Mouse (Mus musculus): ENCODE measurements at regions not wholly inside any gene's neighbourhood (a gene's known extent, or its start where the extent isn't known, plus 50 kb on each side); places are given as distances from the start of the nearest gene placed in this dataset.

DNA sequence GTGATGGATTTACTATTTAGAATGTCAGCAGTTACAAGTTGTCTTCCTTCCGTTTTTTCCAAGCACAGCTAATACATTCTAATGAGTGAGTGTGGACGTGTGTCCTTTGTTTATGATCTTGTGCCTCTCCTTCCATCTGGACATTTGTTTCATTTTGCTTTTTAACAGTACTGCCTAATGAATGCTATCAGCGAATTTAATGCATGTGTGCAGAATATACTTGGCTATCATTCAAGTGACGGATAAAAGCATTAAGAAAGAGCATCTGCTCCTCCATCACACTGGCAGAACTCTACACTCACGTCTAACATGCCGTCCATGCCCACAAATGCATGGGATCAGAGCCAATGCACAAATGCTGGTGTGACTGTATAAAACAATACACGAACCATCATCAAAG, 156.0 kb downstream of the Cox18 start:
- Histone ChIP-seq H3K36me3 (ENCODE audit: control insufficient read depth, insufficient read depth) (no peaks in the 10 kb centered on the region), H3ac (ENCODE audit: control insufficient read depth, insufficient read length) (no peak overlapping the region), H3K79me2 (ENCODE audit: control insufficient read depth, insufficient read depth) (no peaks in the 10 kb centered on the region), H3K4me2 (ENCODE audit: low read depth) (no peak overlapping the region), H3K27me3 (ENCODE audit: control insufficient read depth, insufficient read depth, insufficient read length) (no peaks in the 10 kb centered on the region), H3K4me3 (no peak overlapping the region)
- TF ChIP-seq REST (IDR thresholded peaks at IDR 0.05; ENCODE audit: insufficient read depth, insufficient read length) (no peak), E2F4 (IDR thresholded peaks at IDR 0.05; ENCODE audit: insufficient read depth) (no peak), TCF3 (IDR thresholded peaks at IDR 0.05; ENCODE audit: insufficient read length, low read depth) (no peak), CEBPB (IDR thresholded peaks at IDR 0.05; ENCODE audit: insufficient read depth, poor library complexity, severe bottlenecking) (no peak), MYOD1 (IDR thresholded peaks at IDR 0.05; ENCODE audit: control insufficient read depth in 1 of 3, insufficient read length in 2 of 3, low read depth in 2 of 3) (no peak), POLR2A (IDR thresholded peaks at IDR 0.05; ENCODE audit: insufficient read length, low read depth) (no peak), TCF12 (IDR thresholded peaks at IDR 0.05; ENCODE audit: insufficient read depth, poor library complexity, severe bottlenecking) (no peak), USF1 (IDR thresholded peaks at IDR 0.05; ENCODE audit: low read depth) (no peak), MAX (IDR thresholded peaks at IDR 0.05; ENCODE audit: low read depth) (no peak), SRF (IDR thresholded peaks at IDR 0.05; ENCODE audit: control insufficient read depth, insufficient read length, low read depth) (no peak), MYOG (IDR thresholded peaks at IDR 0.05; ENCODE audit: control insufficient read depth in 1 of 3, insufficient read depth in 1 of 3, insufficient read length in 2 of 3, low read depth in 2 of 3) (no peak)

DNA sequence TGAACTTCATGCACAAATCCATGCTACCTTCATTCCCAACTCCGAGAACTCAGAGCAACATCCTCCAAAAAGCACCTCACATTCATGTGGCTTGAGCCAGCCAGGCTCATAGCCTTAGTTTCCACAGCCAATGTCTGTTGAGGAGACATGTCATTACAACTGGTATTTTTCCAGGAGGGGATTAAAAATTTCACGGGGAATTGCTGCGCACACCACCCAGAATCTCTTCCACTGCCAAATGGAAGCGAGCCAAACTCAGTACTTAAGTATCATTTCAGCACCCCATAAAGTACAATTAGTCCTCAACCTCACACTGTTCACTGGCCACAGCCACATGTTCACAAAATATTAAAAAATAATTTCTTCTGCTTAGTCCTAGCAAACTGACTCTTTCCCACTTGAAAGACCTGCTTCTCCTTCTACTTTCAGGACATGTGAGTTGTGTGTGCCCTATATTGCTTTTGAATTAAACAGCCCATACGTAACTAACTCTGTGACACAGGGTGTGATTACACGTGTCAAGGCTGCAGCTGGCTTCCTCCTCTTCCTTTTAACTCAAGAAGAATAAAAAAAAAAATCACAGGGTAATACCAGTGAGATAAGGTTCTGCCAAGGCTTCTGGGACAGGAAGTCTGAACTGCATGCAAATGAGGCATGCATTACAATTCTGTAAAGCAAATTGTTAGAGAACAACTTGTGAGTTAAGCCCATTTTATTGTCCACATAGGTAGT, 157.8 kb downstream of the Cox18 start:
- Histone ChIP-seq H3K4me3 (no peak overlapping the region), H3ac (ENCODE audit: control insufficient read depth, insufficient read length) (no peak overlapping the region), H3K79me2 (ENCODE audit: control insufficient read depth, insufficient read depth) (no peaks in the 10 kb centered on the region), H3K27me3 (ENCODE audit: control insufficient read depth, insufficient read depth, insufficient read length) (no peaks in the 10 kb centered on the region), H3K4me2 (ENCODE audit: low read depth) (no peak overlapping the region), H3K36me3 (ENCODE audit: control insufficient read depth, insufficient read depth) (no peaks in the 10 kb centered on the region)
- no peak for TF ChIP-seq POLR2A (IDR thresholded peaks at IDR 0.05; ENCODE audit: insufficient read length, low read depth)
- no peak for TF ChIP-seq USF1 (IDR thresholded peaks at IDR 0.05; ENCODE audit: low read depth)
- no peak for TF ChIP-seq MYOD1 (IDR thresholded peaks at IDR 0.05; ENCODE audit: control insufficient read depth in 1 of 3, insufficient read length in 2 of 3, low read depth in 2 of 3)
- TF ChIP-seq MAX (IDR thresholded peaks at IDR 0.05; ENCODE audit: low read depth): no peak
- TF ChIP-seq TCF12 (IDR thresholded peaks at IDR 0.05; ENCODE audit: insufficient read depth, poor library complexity, severe bottlenecking): no peak

DNA sequence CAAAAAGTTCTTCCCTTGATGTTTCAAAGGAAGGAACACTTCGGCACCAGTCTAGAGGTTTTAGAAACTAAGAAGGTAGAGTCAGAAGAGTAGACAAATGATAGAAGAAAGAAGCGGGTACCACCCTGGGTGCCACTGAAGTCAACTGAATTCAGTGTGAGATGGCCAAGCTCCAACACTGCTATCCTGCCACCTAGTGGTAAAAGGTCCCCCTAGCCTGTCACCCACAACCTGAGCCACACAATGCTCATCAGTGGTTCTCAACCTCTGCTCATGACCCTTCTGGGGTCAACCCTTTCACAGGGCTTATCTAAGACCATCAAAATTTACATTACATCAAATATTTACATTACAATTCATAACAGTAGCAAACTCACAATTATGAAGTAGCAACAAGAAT, 168.1 kb downstream of the Cox18 start:
- H3K79me2 ChIP-seq (ENCODE audit: control insufficient read depth, insufficient read depth): no peaks in the 10 kb centered on the region
- H3ac ChIP-seq (ENCODE audit: control insufficient read depth, insufficient read length): no peak overlapping the region
- no peaks in the 10 kb centered on the region for H3K36me3 ChIP-seq (ENCODE audit: control insufficient read depth, insufficient read depth)
- H3K27me3 ChIP-seq (ENCODE audit: control insufficient read depth, insufficient read depth, insufficient read length): no peaks in the 10 kb centered on the region
- H3K4me2 ChIP-seq (ENCODE audit: low read depth): no peak overlapping the region
- no peak overlapping the region for H3K4me3 ChIP-seq
- no peak for TF ChIP-seq POLR2A (IDR thresholded peaks at IDR 0.05; ENCODE audit: insufficient read length, low read depth)
- TF ChIP-seq MYOG (IDR thresholded peaks at IDR 0.05; ENCODE audit: control insufficient read depth in 1 of 3, insufficient read depth in 1 of 3, insufficient read length in 2 of 3, low read depth in 2 of 3): no peak
- no peak for TF ChIP-seq MAX (IDR thresholded peaks at IDR 0.05; ENCODE audit: low read depth)
- TF ChIP-seq REST (IDR thresholded peaks at IDR 0.05; ENCODE audit: insufficient read depth, insufficient read length): no peak
- no peak for TF ChIP-seq E2F4 (IDR thresholded peaks at IDR 0.05; ENCODE audit: insufficient read depth)
- TF ChIP-seq USF1 (IDR thresholded peaks at IDR 0.05; ENCODE audit: low read depth): no peak
- TF ChIP-seq MYOD1 (IDR thresholded peaks at IDR 0.05; ENCODE audit: control insufficient read depth in 1 of 3, insufficient read length in 2 of 3, low read depth in 2 of 3): no peak
- no peak for TF ChIP-seq POLR2AphosphoS2 (IDR thresholded peaks at IDR 0.05; ENCODE audit: insufficient read length, low read depth)
- no peak for TF ChIP-seq SRF (IDR thresholded peaks at IDR 0.05; ENCODE audit: control insufficient read depth, insufficient read length, low read depth)
- no peak for TF ChIP-seq TCF12 (IDR thresholded peaks at IDR 0.05; ENCODE audit: insufficient read depth, poor library complexity, severe bottlenecking)
- TF ChIP-seq CEBPB (IDR thresholded peaks at IDR 0.05; ENCODE audit: insufficient read depth, poor library complexity, severe bottlenecking): no peak
- TF ChIP-seq TCF3 (IDR thresholded peaks at IDR 0.05; ENCODE audit: insufficient read length, low read depth): no peak

DNA sequence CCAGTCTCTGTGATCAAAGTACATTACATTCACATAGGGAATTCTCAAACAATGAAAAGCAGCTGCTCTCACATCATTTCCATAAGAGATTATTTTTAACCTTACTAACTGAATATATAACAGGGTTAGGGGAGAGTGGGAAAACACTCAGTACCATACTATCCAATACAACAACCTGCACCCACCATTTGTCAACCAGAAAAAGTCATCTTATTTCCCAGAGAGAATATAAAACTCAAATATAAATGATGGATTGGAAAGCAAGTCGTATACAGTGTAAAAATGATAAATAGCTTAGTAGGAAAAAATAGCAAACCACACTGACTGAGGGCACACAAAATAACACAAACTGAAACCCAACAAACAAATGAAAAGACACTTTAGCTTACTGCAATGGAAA, 169.4 kb upstream of the Adamts3 start:
- H3K4me2 ChIP-seq (ENCODE audit: low read depth): no peak overlapping the region
- TF ChIP-seq E2F4 (IDR thresholded peaks at IDR 0.05; ENCODE audit: insufficient read depth) (no peak), TCF12 (IDR thresholded peaks at IDR 0.05; ENCODE audit: insufficient read depth, poor library complexity, severe bottlenecking) (no peak), MYOD1 (IDR thresholded peaks at IDR 0.05; ENCODE audit: control insufficient read depth in 1 of 3, insufficient read length in 2 of 3, low read depth in 2 of 3) (no peak), REST (IDR thresholded peaks at IDR 0.05; ENCODE audit: insufficient read depth, insufficient read length) (no peak)
- no peaks in the 10 kb centered on the region for H3K79me2 ChIP-seq (ENCODE audit: control insufficient read depth, insufficient read depth)
- no peaks in the 10 kb centered on the region for H3K27me3 ChIP-seq (ENCODE audit: control insufficient read depth, insufficient read depth, insufficient read length)
- H3ac ChIP-seq (ENCODE audit: control insufficient read depth, insufficient read length): no peak overlapping the region
- no peaks in the 10 kb centered on the region for H3K36me3 ChIP-seq (ENCODE audit: control insufficient read depth, insufficient read depth)
- no peak overlapping the region for H3K4me3 ChIP-seq

DNA sequence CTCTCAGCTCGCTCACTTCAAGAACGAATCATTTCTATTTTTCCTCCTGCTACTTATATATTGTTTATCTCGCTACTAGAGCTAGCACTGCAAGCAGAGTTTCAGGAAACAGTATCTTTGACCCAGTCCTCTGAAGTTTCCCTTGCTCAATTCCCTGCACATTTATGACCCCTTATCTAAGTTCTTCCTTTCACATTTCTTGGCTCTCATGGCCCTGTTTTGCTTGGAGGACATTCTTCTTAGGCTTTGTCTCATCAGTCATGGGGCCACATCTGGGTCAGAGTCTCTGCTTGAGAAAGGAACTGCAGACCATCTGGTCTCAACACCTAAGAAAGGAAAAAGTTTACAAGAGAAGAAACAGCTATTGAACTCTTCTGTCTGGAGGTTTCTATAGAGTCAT, 166.7 kb upstream of the Adamts3 start:
- no peak for TF ChIP-seq POLR2A (IDR thresholded peaks at IDR 0.05; ENCODE audit: insufficient read length, low read depth)
- no peak for TF ChIP-seq TCF3 (IDR thresholded peaks at IDR 0.05; ENCODE audit: insufficient read length, low read depth)
- no peak for TF ChIP-seq REST (IDR thresholded peaks at IDR 0.05; ENCODE audit: insufficient read depth, insufficient read length)
- no peak for TF ChIP-seq SRF (IDR thresholded peaks at IDR 0.05; ENCODE audit: control insufficient read depth, insufficient read length, low read depth)
- no peak for TF ChIP-seq E2F4 (IDR thresholded peaks at IDR 0.05; ENCODE audit: insufficient read depth)
- no peak for TF ChIP-seq TCF12 (IDR thresholded peaks at IDR 0.05; ENCODE audit: insufficient read depth, poor library complexity, severe bottlenecking)
- no peak for TF ChIP-seq CEBPB (IDR thresholded peaks at IDR 0.05; ENCODE audit: insufficient read depth, poor library complexity, severe bottlenecking)
- no peak for TF ChIP-seq MYOG (IDR thresholded peaks at IDR 0.05; ENCODE audit: control insufficient read depth in 1 of 3, insufficient read depth in 1 of 3, insufficient read length in 2 of 3, low read depth in 2 of 3)
- no peak for TF ChIP-seq POLR2AphosphoS2 (IDR thresholded peaks at IDR 0.05; ENCODE audit: insufficient read length, low read depth)
- TF ChIP-seq USF1 (IDR thresholded peaks at IDR 0.05; ENCODE audit: low read depth): no peak
- TF ChIP-seq MAX (IDR thresholded peaks at IDR 0.05; ENCODE audit: low read depth): no peak
- TF ChIP-seq MYOD1 (IDR thresholded peaks at IDR 0.05; ENCODE audit: control insufficient read depth in 1 of 3, insufficient read length in 2 of 3, low read depth in 2 of 3): no peak
- no peak overlapping the region for H3ac ChIP-seq (ENCODE audit: control insufficient read depth, insufficient read length)

More for the DNA sequence above, 166.7 kb upstream of the Adamts3 start:
- no peak overlapping the region for H3K4me2 ChIP-seq (ENCODE audit: low read depth)
- no peak overlapping the region for H3K4me3 ChIP-seq
- H3K27me3 ChIP-seq (ENCODE audit: control insufficient read depth, insufficient read depth, insufficient read length): no peaks in the 10 kb centered on the region
- H3K79me2 ChIP-seq (ENCODE audit: control insufficient read depth, insufficient read depth): no peaks in the 10 kb centered on the region
- no peaks in the 10 kb centered on the region for H3K36me3 ChIP-seq (ENCODE audit: control insufficient read depth, insufficient read depth)
